Mouse (Mus musculus): ENCODE results near the gene Clasp2. TPM values are rescaled to one million over a fixed set of nuclear protein-coding genes. Genes with fewer than 3 reads are reported as not detected.

Clasp2 gene
- total RNA-seq, 1 experiment from 2014 or later: 42.2 TPM

Other genes starting within 250 kb of the Clasp2 start
- 86.0 and 89.7 TPM in 2 replicates for gene Pdcd6ip, start 33.2 kb upstream of the Clasp2 start, total RNA-seq (2017)
- 67.3 and 75.9 TPM in 2 replicates for gene Ubp1, start 189.5 kb downstream of the Clasp2 start, total RNA-seq (2017)

Data from common myeloid progenitor, adult 5-6 weeks (primary cell).